Comparison of ENCODE assay signal across 8 mouse cellular contexts in the genomic region with DNA sequence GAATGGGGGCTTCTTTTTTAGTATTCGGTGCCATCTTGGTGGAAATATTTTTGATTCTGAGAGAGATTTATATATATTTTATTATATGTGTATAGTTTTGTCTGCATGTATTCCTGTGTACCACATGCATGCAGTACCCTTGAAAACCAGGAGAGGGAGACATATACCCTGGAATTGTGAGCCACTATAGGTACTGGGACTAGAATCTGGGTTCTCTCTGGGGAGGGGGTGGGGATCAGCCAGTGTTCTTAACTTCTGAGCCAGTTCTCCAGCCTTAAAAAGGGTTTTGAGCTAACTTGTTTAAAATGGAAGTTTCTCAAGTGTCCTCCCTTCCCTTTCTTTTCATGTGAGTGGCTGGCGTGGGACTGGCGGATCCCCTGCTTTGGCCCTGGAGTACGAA. TPM values are rescaled to one million over a fixed set of nuclear protein-coding genes. Genes with fewer than 3 reads are reported as not detected.
DNase-seq lines count a peak whose midpoint lies in the region; TF ChIP-seq lines count a peak whose summit lies in the region.

No protein-coding gene starts in this region.

- H3K4me1 ChIP-seq in E14TG2a.4 (replicated peaks; ENCODE audit: low read depth, low read length): peaks cover 30% of the 10 kb centered on the region
- no peaks in the 10 kb centered on the region for H3K4me1 ChIP-seq in cerebellum, adult 2 months (ENCODE audit: control insufficient read depth, insufficient read depth, low read length)

- 59% methylated on average over 4 of the region's 4 CpGs for WGBS in cerebellum, adult 2 months

- H3K9me3 ChIP-seq in E14TG2a.4 (ENCODE audit: low read length): no peaks in the 10 kb centered on the region

- TF ChIP-seq POLR2A in cerebellum, adult 2 months (IDR thresholded peaks at IDR 0.05; ENCODE audit: borderline replicate concordance, insufficient read depth, low read length): no peak

- intact Hi-C loops in heart, postnatal 10 days (cut with DNase I): loop anchor here (1.0 to 2.0 kb wide), 2 partner anchors 34 to 189 kb away; no protein-coding TSS in a partner anchor
- intact Hi-C loops in heart, postnatal 25 days (cut with DNase I): loop anchor here (5.0 kb wide), 1 partner anchor 188 kb away; no protein-coding TSS in a partner anchor

- H3K27ac ChIP-seq in cerebellum, adult 2 months (ENCODE audit: insufficient read depth, low read length): no peak overlapping the region

- DNase-seq in heart, postnatal 10 days: peak; percentile 81 to 87
- DNase-seq in heart, postnatal 25 days (ENCODE audit: low spot score): no peak
- peak; percentile 28 to 56 for DNase-seq in cerebellum, adult 2 months
- peak; percentile 19 to 45 for DNase-seq in frontal cortex, postnatal 10 days (ENCODE audit: low spot score in 2 of 2)
- DNase-seq in layer of hippocampus, adult 8-10 months (ENCODE audit: low spot score in 2 of 2): peak; percentile 32 to 44
- DNase-seq in lung, postnatal 36 days: peak; percentile 86
- DNase-seq in telencephalon, adult 2 months (ENCODE audit: low read depth, low spot score): peak; percentile 9

- peak; percentile 98 for TF ChIP-seq CTCF in E14TG2a.4 (conservative IDR thresholded peaks at IDR 0.05; ENCODE audit: low read length)
- peak; percentile 56; the same call in 1 of the 2 replicates for TF ChIP-seq CTCF in cerebellum, adult 2 months (IDR thresholded peaks at IDR 0.05; ENCODE audit: borderline replicate concordance, insufficient read depth, low read depth, low read length)

- H3K36me3 ChIP-seq in E14TG2a.4 (ENCODE audit: insufficient read depth, low read length): no peaks in the 10 kb centered on the region

- no peak overlapping the region for H3K4me3 ChIP-seq in E14TG2a.4 (replicated peaks; ENCODE audit: low read length)
- H3K4me3 ChIP-seq in cerebellum, adult 2 months (replicated peaks; ENCODE audit: insufficient read depth, low read depth, low read length): no peak overlapping the region

- peaks cover 7% of the 10 kb centered on the region for H3K27me3 ChIP-seq in E14TG2a.4 (ENCODE audit: insufficient read depth, low read length)
- H3K27me3 ChIP-seq in cerebellum, adult 2 months (ENCODE audit: control insufficient read depth, insufficient read depth, low read length): no peaks in the 10 kb centered on the region

RNA-seq across cellular contexts. Expression of a gene that starts 12.8 kb away (rescaled TPM):
- 1 to 10 TPM; 2.8 to 3.7 TPM for total RNA-seq in heart, postnatal 10 days (2021)
- 1 to 10 TPM; 1.2 to 2.0 TPM for total RNA-seq in heart, postnatal 25 days (2021)
- polyA plus RNA-seq in cerebellum, adult 2 months (2012; rRNA removed): 0.87 and 1.4 TPM in 2 replicates
- total RNA-seq in layer of hippocampus, adult 8-10 months (2022): under 1 TPM; 0.36 to 0.73 (median 0.53) TPM

RNA-seq across cellular contexts. Expression of a gene that starts 35.0 kb away (rescaled TPM):
- total RNA-seq in heart, postnatal 10 days (2021): 10 to 100 TPM; 39.4 to 49.4 TPM
- 10 to 100 TPM; 27.8 to 30.0 TPM for total RNA-seq in heart, postnatal 25 days (2021)
- polyA plus RNA-seq in cerebellum, adult 2 months (2012; rRNA removed): 31.1 and 31.7 TPM in 2 replicates
- 10 to 100 TPM; 36.9 to 43.1 (median 40.0) TPM for total RNA-seq in layer of hippocampus, adult 8-10 months (2022)

RNA-seq across cellular contexts. Expression of a gene that starts 36.5 kb away (rescaled TPM):
- total RNA-seq in heart, postnatal 10 days (2021): 10 to 100 TPM; 40.4 to 43.0 TPM
- total RNA-seq in heart, postnatal 25 days (2021): 10 to 100 TPM; 35.4 to 41.3 TPM
- polyA plus RNA-seq in cerebellum, adult 2 months (2012; rRNA removed): 21.2 TPM in 2 replicates
- 10 to 100 TPM; 12.3 to 15.1 (median 13.0) TPM for total RNA-seq in layer of hippocampus, adult 8-10 months (2022)

RNA-seq across cellular contexts. Expression of a gene that starts 48.4 kb away (rescaled TPM):
- 10 to 100 TPM; 45.2 to 48.5 TPM for total RNA-seq in heart, postnatal 10 days (2021)
- 10 to 100 TPM; 46.7 to 47.5 TPM for total RNA-seq in heart, postnatal 25 days (2021)
- 23.8 and 25.6 TPM in 2 replicates for polyA plus RNA-seq in cerebellum, adult 2 months (2012; rRNA removed)
- 10 to 100 TPM; 16.8 to 21.7 (median 19.5) TPM for total RNA-seq in layer of hippocampus, adult 8-10 months (2022)
